Mouse (Mus musculus) stomach, postnatal 0 days (tissue): ENCODE data around the gene Trub2.

Source experiments
- CTCF ChIP-seq: IDR thresholded peaks from 2 replicates; pipeline ENCODE4 v1.5.1; 2016; ENCODE audit warnings: antibody characterized with exemption, low read depth, mild to moderate bottlenecking, moderate library complexity
- EP300 ChIP-seq: optimal IDR thresholded peaks from 2 replicates; pipeline ENCODE3; 2016; ENCODE audit warnings: antibody characterized with exemption

DNA sequence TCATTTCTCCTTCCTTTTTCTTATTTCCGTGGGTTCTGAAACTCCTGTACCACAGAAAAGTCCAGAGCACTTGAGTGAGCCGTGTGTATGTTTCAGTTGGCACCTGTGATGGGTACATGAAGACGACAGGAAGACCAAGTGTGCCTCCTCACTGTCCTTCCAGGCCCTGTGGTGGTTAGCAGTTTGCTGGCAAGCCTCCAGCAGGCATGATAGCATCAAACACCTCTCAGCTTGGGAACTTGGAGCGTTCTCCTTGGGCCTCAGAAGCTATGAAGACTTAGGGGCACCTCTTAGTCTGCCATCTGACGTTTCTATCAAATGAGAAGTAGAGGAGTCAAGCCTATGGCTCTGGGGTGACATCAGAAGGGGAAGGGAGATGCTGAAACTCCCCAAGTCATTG lies 69.7 kb downstream of the Trub2 start:
- no peak for TF ChIP-seq CTCF
- no peak for TF ChIP-seq EP300
